Mouse (Mus musculus): Measurements from ENCODE around the gene Glg1. TPM values are rescaled to one million over a fixed set of nuclear protein-coding genes. Genes with fewer than 3 reads are reported as not detected.

Gene Glg1
- polyA plus RNA-seq (2012; rRNA removed): 49.6 and 51.0 TPM in 2 replicates

GRCm38 (mm10) chr8:111258631-111259407 is at the start of gene Glg1:
Glg1 (minus strand) TSS chr8:111259216.

GRCm38 (mm10) chr8:111299821-111300568 is 41.0 kb upstream of the Glg1 start, which contains the start of gene Rfwd3:
Rfwd3 (minus strand) TSS chr8:111300222.

Other genes starting within 250 kb of the Glg1 start
- 11.2 and 11.4 TPM in 2 replicates for gene Ddx19b, start 227.5 kb downstream of the Glg1 start, polyA plus RNA-seq (2012; rRNA removed)
- gene Aars, start 226.1 kb downstream of the Glg1 start, polyA plus RNA-seq (2012; rRNA removed): 70.1 and 70.4 TPM in 2 replicates
- gene Exosc6, start 202.9 kb downstream of the Glg1 start, polyA plus RNA-seq (2012; rRNA removed): not detected in 2 replicates
- gene Clec18a, start 166.8 kb downstream of the Glg1 start, polyA plus RNA-seq (2012; rRNA removed): 0.08 and 0.59 TPM in 2 replicates
- gene Pdpr, start 164.6 kb downstream of the Glg1 start, polyA plus RNA-seq (2012; rRNA removed): 11.0 TPM in 2 replicates
- 15.1 and 17.4 TPM in 2 replicates for gene Rfwd3, start 41.0 kb upstream of the Glg1 start, polyA plus RNA-seq (2012; rRNA removed)
- gene Mlkl, start 79.0 kb upstream of the Glg1 start, polyA plus RNA-seq (2012; rRNA removed): 0.59 and 0.71 TPM in 2 replicates
- 0.27 and 0.60 TPM in 2 replicates for gene Fa2h, start 134.6 kb upstream of the Glg1 start, polyA plus RNA-seq (2012; rRNA removed)

All from central nervous system, embryonic 18 days (tissue).